Mouse (Mus musculus) lung, embryonic 15.5 days (tissue): Measurements from ENCODE around the gene Wwc1. TPM values are rescaled to one million over a fixed set of nuclear protein-coding genes. Genes with fewer than 3 reads are reported as not detected.
"Not testable (repeated sequence)": the region's sequence is repeated elsewhere in the genome, so short reads cannot be mapped to it uniquely, and the experiment has no call there.

Experiments
- ATAC-seq: fragments of 200-750 bp; cut with Nextera tagmentation; 2 replicates; pipeline ENCODE4 v1.8.0; 2017; ENCODE audit warnings: moderate number of reproducible peaks, borderline replicate concordance; ENCODE audit not compliant: low FRiP score, low TSS enrichment; ENCODE audit errors: extremely low read depth
- H3K27ac ChIP-seq: fragments of 300-500 bp; sonication (generic); 2 replicates; pipeline ENCODE4 v1.5.1; 2015; ENCODE audit warnings: moderate library complexity, mild to moderate bottlenecking, inconsistent platforms
- H3K27me3 ChIP-seq: fragments of 300-500 bp; sonication (generic); 2 replicates; pipeline ENCODE4 v1.6.1; 2015; ENCODE audit warnings: inconsistent platforms
- H3K36me3 ChIP-seq: fragments of 300-500 bp; sonication (generic); 2 replicates; pipeline ENCODE4 v1.6.1; 2015; ENCODE audit warnings: inconsistent platforms
- H3K4me1 ChIP-seq: fragments of 300-500 bp; sonication (generic); 2 replicates; pipeline ENCODE4 v1.6.1; 2015; ENCODE audit warnings: inconsistent platforms
- H3K4me2 ChIP-seq: fragments of 300-500 bp; sonication (generic); 2 replicates; pipeline ENCODE4 v1.6.1; 2015; ENCODE audit warnings: inconsistent platforms, mild to moderate bottlenecking, moderate library complexity
- H3K4me3 ChIP-seq: fragments of 300-500 bp; sonication (generic); 2 replicates; pipeline ENCODE4 v1.5.1; 2015; ENCODE audit warnings: mild to moderate bottlenecking, inconsistent platforms
- H3K9ac ChIP-seq: fragments of 300-500 bp; sonication (generic); 2 replicates; pipeline ENCODE4 v1.6.1; 2015; ENCODE audit warnings: inconsistent platforms
- H3K9me3 ChIP-seq: fragments of 300-500 bp; sonication (generic); 2 replicates; pipeline ENCODE4 v1.6.1; 2016; ENCODE audit warnings: inconsistent platforms
- WGBS: fragments of 180-500 bp; shearing (Covaris S2); methylation state at CpG from one replicate; pipeline ENCODE4 v1.1.7; 2015; 5-methylcytosine and 5-hydroxymethylcytosine counted together
- polyA plus RNA-seq: library from polyadenylated mRNA; unstranded; fragments of >200 nt; fragmentation: Nextera tagmentation; extraction: Ambion mirVana; gene quantifications from 2 replicates; pipeline ENCODE4 v1.2.1, GENCODE M21; 2015

The Wwc1 gene
- polyA plus RNA-seq, 1 experiment from 2014 or later = 16.2 TPM

GRCm38 (mm10) chr11:35798874-35799273 is 181.5 kb downstream of the Wwc1 start, which contains the start of gene Fbll1:
Gene Fbll1, minus strand, starts transcription at chr11:35798884.
- WGBS = 16% methylated on average over 11 of the region's 11 CpGs
- H3K27me3 ChIP-seq = peaks cover 57% of the 10 kb centered on the region
- no peak within 1 kb of the TSS for H3K9ac ChIP-seq
- ATAC-seq = no peak
- H3K4me3 ChIP-seq = peak within 1 kb of the TSS; percentile 25
- no peak within 1 kb of the TSS for H3K27ac ChIP-seq
- H3K9me3 ChIP-seq = no peaks in the 10 kb centered on the region
- peaks cover 10% of the 10 kb centered on the region for H3K4me1 ChIP-seq
- peak within 1 kb of the TSS; percentile 50 for H3K4me2 ChIP-seq
- no peaks in the 10 kb centered on the region for H3K36me3 ChIP-seq

GRCm38 (mm10) chr11:35798495-35798820 is 181.9 kb downstream of the Wwc1 start:
- ATAC-seq = no peak
- H3K27ac ChIP-seq = no peak overlapping the region
- H3K36me3 ChIP-seq = no peaks in the 10 kb centered on the region
- H3K27me3 ChIP-seq = peaks cover 57% of the 10 kb centered on the region
- H3K9me3 ChIP-seq = no peaks in the 10 kb centered on the region
- 4% methylated on average over 23 of the region's 23 CpGs for whole genome bisulfite sequencing
- peak overlapping the region; percentile 50 for H3K4me2 ChIP-seq
- H3K4me1 ChIP-seq = peaks cover 10% of the 10 kb centered on the region
- no peak overlapping the region for H3K9ac ChIP-seq
- H3K4me3 ChIP-seq = peak overlapping the region; percentile 25

GRCm38 (mm10) chr11:35797751-35798494 is 182.4 kb downstream of the Wwc1 start:
- H3K4me2 ChIP-seq = peak overlapping the region; percentile 50
- WGBS = 5% methylated on average over 82 of the region's 86 CpGs
- peak overlapping the region; percentile 25 for H3K4me3 ChIP-seq
- peaks cover 57% of the 10 kb centered on the region for H3K27me3 ChIP-seq
- no peaks in the 10 kb centered on the region for H3K9me3 ChIP-seq
- peaks cover 10% of the 10 kb centered on the region for H3K4me1 ChIP-seq
- no peaks in the 10 kb centered on the region for H3K36me3 ChIP-seq
- ATAC-seq = no peak
- H3K27ac ChIP-seq = no peak overlapping the region
- no peak overlapping the region for H3K9ac ChIP-seq

GRCm38 (mm10) chr11:35792800-35793199 is 187.5 kb downstream of the Wwc1 start:
- not testable (repeated sequence) for H3K27ac ChIP-seq, H3K9ac ChIP-seq, H3K9me3 ChIP-seq, ATAC-seq, H3K4me2 ChIP-seq, H3K4me1 ChIP-seq, H3K4me3 ChIP-seq
- Histone ChIP-seq H3K36me3 (peaks cover 23% of the 10 kb centered on the region), H3K27me3 (peaks cover 31% of the 10 kb centered on the region)
- 77% methylated on average over 5 of the region's 5 CpGs for WGBS

GRCm38 (mm10) chr11:35788443-35788842 is 191.9 kb downstream of the Wwc1 start:
- Histone ChIP-seq H3K27me3 (no peaks in the 10 kb centered on the region), H3K4me1 (no peaks in the 10 kb centered on the region), H3K4me3 (no peak overlapping the region), H3K9me3 (no peaks in the 10 kb centered on the region), H3K36me3 (peaks cover 49% of the 10 kb centered on the region), H3K9ac (no peak overlapping the region), H3K4me2 (no peak overlapping the region), H3K27ac (no peak overlapping the region)
- WGBS = 82% methylated on average over 2 of the region's 2 CpGs
- no peak for ATAC-seq

Other genes starting within 250 kb of the Wwc1 start
- gene Pank3, start 211.0 kb downstream of the Wwc1 start, polyA plus RNA-seq = 13.4 and 13.7 TPM in 2 replicates
- gene Fbll1, start 181.6 kb downstream of the Wwc1 start, polyA plus RNA-seq = 0.10 and 0.22 TPM in 2 replicates
- gene Rars, start 146.0 kb downstream of the Wwc1 start, polyA plus RNA-seq = 80.7 and 81.8 TPM in 2 replicates